Mouse (Mus musculus) ES-E14 (cell line): ENCODE measurements around the gene Kidins220. TPM values are rescaled to one million over a fixed set of nuclear protein-coding genes. Genes with fewer than 3 reads are reported as not detected.

Source experiments
- DNase-seq: peaks from one replicate; pipeline ENCODE4 v3.0.0-alpha.2; 2013; ENCODE audit warnings: low read depth, low spot score
- H3K27ac ChIP-seq: 2 replicates; pipeline ENCODE4 v1.5.1; 2012; ENCODE audit warnings: low read depth, mild to moderate bottlenecking, low read length, moderate library complexity, mixed read lengths; ENCODE audit not compliant: poor library complexity, insufficient read depth, severe bottlenecking
- H3K36me3 ChIP-seq: 2 replicates; pipeline ENCODE4 v1.6.1; 2012; ENCODE audit warnings: mild to moderate bottlenecking, low read length, moderate library complexity, mixed read lengths; ENCODE audit not compliant: control insufficient read depth, poor library complexity, insufficient read depth, severe bottlenecking
- H3K4me1 ChIP-seq, 2 experiments: fragments of 150-350 bp in 1 of 2; sonication (generic) in 1 of 2; 2 replicates each; pipeline ENCODE4 v1.6.1; 2012; ENCODE audit warnings: low read length in 2 of 2, mild to moderate bottlenecking in 1 of 2, mixed read lengths in 1 of 2; ENCODE audit not compliant: control insufficient read depth in 2 of 2, insufficient read depth in 2 of 2, poor library complexity in 1 of 2
- H3K4me3 ChIP-seq, 2 experiments: fragments of 150-350 bp in 1 of 2; sonication (generic) in 1 of 2; 2 replicates each; pipeline ENCODE4 v1.5.1; 2012; ENCODE audit warnings: low read length in 2 of 2, low read depth in 1 of 2, mild to moderate bottlenecking in 1 of 2, mixed read lengths in 1 of 2; ENCODE audit not compliant: insufficient read depth in 1 of 2, poor library complexity in 1 of 2, severe bottlenecking in 1 of 2
- H3K9ac ChIP-seq: 2 replicates; pipeline ENCODE4 v1.6.1; 2012; ENCODE audit warnings: low read depth, mild to moderate bottlenecking, low read length, mixed read lengths; ENCODE audit not compliant: poor library complexity, insufficient read depth, severe bottlenecking
- H3K9me3 ChIP-seq: fragments of 150-350 bp; sonication (generic); 2 replicates; pipeline ENCODE4 v1.6.1; 2012; ENCODE audit warnings: low read depth, mild to moderate bottlenecking, low read length; ENCODE audit not compliant: control insufficient read depth, insufficient read depth
- CHD2 ChIP-seq: IDR thresholded peaks from 2 replicates; pipeline ENCODE4 v1.6.1; 2014; ENCODE audit warnings: mild to moderate bottlenecking, low read depth, low read length, inconsistent platforms
- HCFC1 ChIP-seq: IDR thresholded peaks from 2 replicates; pipeline ENCODE4 v1.6.1; 2012; ENCODE audit warnings: low read length, inconsistent platforms, borderline replicate concordance; ENCODE audit not compliant: insufficient read depth
- MAFK ChIP-seq: IDR thresholded peaks from 2 replicates; pipeline ENCODE4 v1.6.1; 2014; ENCODE audit warnings: mild to moderate bottlenecking, low read depth, low read length, inconsistent platforms; ENCODE audit not compliant: insufficient read depth
- ZC3H11A ChIP-seq: IDR thresholded peaks from 2 replicates; pipeline ENCODE4 v1.6.1; 2012; ENCODE audit warnings: low read depth, mild to moderate bottlenecking, inconsistent platforms, low read length, borderline replicate concordance
- ZNF384 ChIP-seq: IDR thresholded peaks from 2 replicates; pipeline ENCODE4 v1.6.1; 2012; ENCODE audit warnings: low read depth, low read length, inconsistent platforms
- in situ Hi-C, 2 experiments: fragments of 600-800 bp; cut with MboI; formaldehyde crosslinking; loops; one replicate each; pipeline ENCODE4 v1.15.1; 2025; ENCODE audit warnings: low sequenced_read_pairs in 2 of 2, inconsistent platforms in 1 of 2; ENCODE audit not compliant: unreplicated experiment in 2 of 2
- total RNA-seq: library from RNA; depleted of rRNA; stranded (reverse); fragments of 300-350 nt; gene quantifications from 2 replicates; pipeline ENCODE4 v1.2.3, GENCODE M21; 2012

Kidins220 gene
- total RNA-seq, 1 experiment: 26.1 TPM

DNA sequence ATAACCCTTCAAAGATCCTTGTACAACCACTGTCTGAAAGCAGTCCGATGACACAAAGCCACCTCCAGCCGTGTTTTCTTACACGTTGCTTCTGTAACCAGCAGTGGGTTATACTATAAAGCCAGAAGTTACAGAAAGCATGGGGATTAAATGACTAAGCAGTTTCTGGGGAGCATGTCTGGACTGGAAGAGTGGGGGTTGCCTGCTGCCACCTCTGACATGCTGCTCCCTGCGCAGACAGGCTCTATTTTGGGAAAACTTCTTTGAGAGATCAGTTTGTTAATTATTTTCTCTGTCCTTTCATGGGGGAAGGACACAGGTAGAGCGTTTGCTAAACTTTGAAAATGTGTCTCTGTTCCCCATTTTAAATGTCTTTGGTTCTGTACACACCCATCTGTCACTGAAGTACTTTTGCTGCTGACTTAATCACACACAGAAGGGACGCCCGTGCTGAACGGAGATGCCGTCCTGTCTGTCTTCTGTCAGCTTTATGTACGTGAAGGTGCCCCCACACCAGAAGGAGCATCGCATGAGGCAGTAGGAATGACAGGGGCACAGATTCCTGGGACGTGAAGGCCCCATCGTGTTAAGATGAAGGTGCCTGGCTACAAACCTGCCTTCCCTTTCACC is 11.2 kb upstream of the Kidins220 start:
- H3K27ac ChIP-seq: no peak overlapping the region

GRCm38 (mm10) chr12:24965406-24965805 is 9.3 kb upstream of the Kidins220 start:
- Histone ChIP-seq H3K4me3 (no peak overlapping the region), H3K27ac (no peak overlapping the region), H3K4me1 (peaks cover 0 to 4% of the 10 kb centered on the region in 2 experiments; a peak in 1 of 4 replicates), H3K9me3 (no peaks in the 10 kb centered on the region), H3K9ac (no peak overlapping the region), H3K36me3 (no peaks in the 10 kb centered on the region)
- no peak for TF ChIP-seq HCFC1
- TF ChIP-seq MAFK: no peak
- no peak for TF ChIP-seq ZC3H11A
- TF ChIP-seq CHD2: no peak
- TF ChIP-seq ZNF384: no peak
- no peak for DNase-seq
- in situ Hi-C loops: no loop called here

More for the DNA sequence above, 11.2 kb upstream of the Kidins220 start:
- H3K4me1 ChIP-seq: peaks cover 0 to 4% of the 10 kb centered on the region in 2 experiments; a peak in 1 of 4 replicates
- H3K9me3 ChIP-seq: no peaks in the 10 kb centered on the region
- no peak overlapping the region for H3K9ac ChIP-seq
- in situ Hi-C loops: no loop called here
- DNase-seq: no peak
- no peak for TF ChIP-seq ZC3H11A
- 0 out of 2 replicates have a peak, but pooled peaks have one; percentile 38 for TF ChIP-seq MAFK
- H3K36me3 ChIP-seq: no peaks in the 10 kb centered on the region; the same call in 1 of the 2 replicates
- H3K4me3 ChIP-seq: no peak overlapping the region

- Histone ChIP-seq H3K9ac (no peak overlapping the region), H3K9me3 (no peaks in the 10 kb centered on the region), H3K4me3 (no peak overlapping the region), H3K27ac (no peak overlapping the region), H3K36me3 (no peaks in the 10 kb centered on the region), H3K4me1 (peaks cover 0 to 4% of the 10 kb centered on the region in 2 experiments; a peak in 1 of 4 replicates)
- DNase-seq: no peak
- in situ Hi-C loops: no loop called here
- TF ChIP-seq ZNF384 (no peak), MAFK (no peak), HCFC1 (no peak), ZC3H11A (no peak), CHD2 (no peak)
Measured at GRCm38 (mm10) chr12:24966046-24966445, 8.7 kb upstream of the Kidins220 start.

DNA sequence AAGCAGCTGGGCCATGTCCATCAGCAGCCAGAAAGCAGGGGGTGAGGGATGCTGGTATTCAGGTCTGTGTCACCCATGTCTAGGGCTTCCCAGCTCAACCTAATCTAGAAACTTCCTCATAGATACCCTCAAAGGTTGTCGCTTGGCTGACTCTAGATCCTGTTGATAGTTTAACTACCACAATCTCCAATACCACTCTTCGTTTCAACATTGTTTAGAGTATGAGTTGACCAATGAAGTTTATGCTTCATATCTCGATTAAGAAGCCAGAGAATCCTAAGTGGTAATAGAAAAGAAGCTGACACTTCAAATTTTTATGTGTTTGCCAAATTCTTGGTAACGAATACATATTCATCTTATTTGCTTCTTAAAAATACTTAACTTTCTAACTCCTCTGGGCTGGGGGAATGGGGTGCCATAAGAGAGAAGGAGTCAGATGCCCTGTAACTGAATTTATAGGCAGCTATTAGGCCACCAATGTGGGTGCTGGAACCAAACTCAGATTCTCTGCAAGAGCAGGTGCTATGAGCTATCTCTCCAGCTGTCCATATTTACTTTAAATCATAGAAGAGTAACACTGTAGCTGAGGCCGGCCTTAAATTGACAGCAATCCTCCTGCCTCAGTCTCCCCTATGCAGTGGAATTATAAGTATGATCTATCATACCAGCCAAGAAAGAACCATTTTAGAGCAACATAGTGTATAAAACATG is 3.1 kb upstream of the Kidins220 start:
- DNase-seq: no peak
- H3K4me1 ChIP-seq: no peaks in the 10 kb centered on the region
- H3K9me3 ChIP-seq: no peaks in the 10 kb centered on the region
- no peak overlapping the region for H3K27ac ChIP-seq
- TF ChIP-seq MAFK: no peak
- TF ChIP-seq CHD2: no peak
- no peak for TF ChIP-seq ZC3H11A
- TF ChIP-seq HCFC1: no peak
- TF ChIP-seq ZNF384: no peak
- in situ Hi-C loops: no loop called here
- no peak overlapping the region for H3K4me3 ChIP-seq
- no peaks in the 10 kb centered on the region for H3K36me3 ChIP-seq
- no peak overlapping the region for H3K9ac ChIP-seq
